Mouse (Mus musculus): ENCODE results near the gene Pla2g4d. TPM values are rescaled to one million over a fixed set of nuclear protein-coding genes. Genes with fewer than 3 reads are reported as not detected.

The Pla2g4d gene
- total RNA-seq (2015; ENCODE audit: low replicate concordance) (not detected in 2 replicates), total RNA-seq (2017; ENCODE audit: low replicate concordance) (not detected in 2 replicates)

DNA sequence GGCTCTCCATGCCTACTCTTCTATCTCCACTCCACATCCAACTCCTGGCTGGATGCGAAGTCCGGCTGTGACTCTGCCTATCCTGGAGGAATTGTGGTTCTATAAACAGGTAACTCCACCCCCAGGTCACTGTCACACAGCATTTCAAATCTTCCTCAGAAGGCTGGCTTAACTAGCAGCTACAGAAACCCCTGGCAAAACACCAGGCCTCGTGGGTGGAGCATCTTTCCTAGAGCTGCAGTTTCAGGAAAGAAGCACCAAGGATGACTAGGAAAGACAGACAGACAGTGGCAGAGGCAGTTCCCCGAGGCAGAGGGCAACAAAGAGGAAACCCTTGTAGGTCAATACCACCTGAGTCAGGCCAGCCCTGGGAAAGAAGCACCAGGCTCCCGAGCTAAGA lies at the start of gene Pla2g4d:
Pla2g4d (minus strand) TSS at position 203 of the 400 bp plus-strand sequence.
- ATAC-seq (replicated peaks; ENCODE audit: low FRiP score, poor library complexity, severe bottlenecking), result no peak

DNA sequence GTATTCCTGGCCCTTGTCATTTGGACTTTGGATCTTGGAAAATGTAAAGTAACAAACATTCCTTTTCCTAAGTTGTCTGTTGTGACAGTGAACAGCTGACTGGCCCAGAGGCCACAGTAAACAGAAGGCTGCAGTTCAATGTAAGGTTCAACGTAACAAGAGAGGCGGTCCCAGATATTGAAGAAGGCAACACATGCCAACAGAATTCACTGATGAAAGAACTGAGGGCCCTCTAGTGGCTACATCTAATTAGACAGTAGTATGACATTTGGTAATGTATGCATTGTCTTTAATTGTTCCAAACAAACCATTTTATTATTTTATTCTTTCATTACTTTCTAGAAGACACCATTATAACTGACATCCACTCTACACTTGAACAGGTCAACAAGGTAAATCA lies 48.9 kb upstream of the Pla2g4d start:
- ATAC-seq (replicated peaks; ENCODE audit: low FRiP score, poor library complexity, severe bottlenecking), result no peak

- ATAC-seq (replicated peaks; ENCODE audit: low FRiP score, poor library complexity, severe bottlenecking), result no peak
These were observed 42.6 kb upstream of the Pla2g4d start for GRCm38 (mm10) chr2:120331575-120331974.

DNA sequence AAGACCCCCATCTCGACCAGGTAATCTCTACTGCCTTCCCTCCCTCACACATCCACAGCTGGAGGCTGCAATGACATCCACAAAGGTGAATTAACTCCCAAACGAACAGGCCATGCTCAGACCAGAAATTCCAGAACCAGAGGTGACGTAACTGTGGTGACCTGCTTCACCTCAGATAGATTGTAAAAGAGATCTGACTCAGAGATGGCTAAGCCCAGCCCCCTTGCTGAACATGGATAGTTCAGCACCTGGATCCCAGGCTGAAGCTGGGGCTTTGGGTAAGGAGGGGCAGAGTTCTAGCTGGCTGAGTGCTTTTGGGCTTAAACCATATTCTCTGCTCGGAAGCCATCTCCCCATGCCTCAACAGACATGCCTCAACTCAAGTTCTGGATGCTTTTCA lies 26.1 kb upstream of the Pla2g4d start:
- no peak for ATAC-seq (replicated peaks; ENCODE audit: low FRiP score, poor library complexity, severe bottlenecking)

DNA sequence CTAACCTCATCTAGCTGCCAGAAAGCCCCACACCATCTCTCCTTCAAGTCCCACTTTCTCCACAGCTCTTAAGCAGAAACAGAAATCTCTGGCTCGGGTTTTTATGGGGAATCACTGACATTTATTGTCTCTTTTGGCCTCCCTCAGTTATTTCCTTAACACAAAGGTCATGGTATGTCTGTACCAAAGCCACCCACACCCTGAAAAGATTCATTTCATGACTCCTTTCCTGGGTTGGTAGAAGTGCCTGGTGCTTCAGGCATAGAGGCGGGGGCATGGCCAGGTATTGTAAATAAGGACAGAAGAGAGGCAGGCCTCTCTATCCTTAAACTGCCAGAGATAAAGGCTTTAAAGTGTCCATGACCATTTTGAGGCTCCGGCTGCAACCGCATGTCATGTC lies 25.5 kb upstream of the Pla2g4d start:
- no peak for ATAC-seq (replicated peaks; ENCODE audit: low FRiP score, poor library complexity, severe bottlenecking)

- no peak for ATAC-seq (replicated peaks; ENCODE audit: low FRiP score, poor library complexity, severe bottlenecking)
These were observed 25.0 kb upstream of the Pla2g4d start, which contains the start of gene Pla2g4f for GRCm38 (mm10) chr2:120313976-120314375. Gene Pla2g4f, minus strand, starts transcription at chr2:120314165.

GRCm38 (mm10) chr2:120312276-120312825 lies 23.4 kb upstream of the Pla2g4d start:
- no peak for ATAC-seq (replicated peaks; ENCODE audit: low FRiP score, poor library complexity, severe bottlenecking)

DNA sequence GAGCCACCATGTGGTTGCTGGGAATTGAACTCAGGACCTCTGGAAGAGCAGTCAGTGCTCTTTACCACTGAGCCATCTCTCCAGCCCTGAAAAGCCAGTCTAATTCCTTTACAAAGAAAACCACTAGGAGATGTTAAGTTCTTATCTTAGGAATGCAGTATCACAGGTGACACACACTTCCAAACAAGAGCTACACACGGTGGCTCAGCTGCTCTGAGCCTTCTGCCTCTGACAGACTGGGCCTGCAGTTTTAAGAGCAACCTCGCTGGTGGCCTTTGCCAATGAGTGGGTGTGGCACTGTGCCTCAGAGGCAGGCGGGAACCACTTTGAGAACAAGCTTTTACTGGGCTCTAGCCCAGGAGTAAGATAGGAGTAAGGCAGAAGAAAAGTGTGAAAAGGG lies 15.1 kb upstream of the Pla2g4d start:
- ATAC-seq (replicated peaks; ENCODE audit: low FRiP score, poor library complexity, severe bottlenecking), result no peak

DNA sequence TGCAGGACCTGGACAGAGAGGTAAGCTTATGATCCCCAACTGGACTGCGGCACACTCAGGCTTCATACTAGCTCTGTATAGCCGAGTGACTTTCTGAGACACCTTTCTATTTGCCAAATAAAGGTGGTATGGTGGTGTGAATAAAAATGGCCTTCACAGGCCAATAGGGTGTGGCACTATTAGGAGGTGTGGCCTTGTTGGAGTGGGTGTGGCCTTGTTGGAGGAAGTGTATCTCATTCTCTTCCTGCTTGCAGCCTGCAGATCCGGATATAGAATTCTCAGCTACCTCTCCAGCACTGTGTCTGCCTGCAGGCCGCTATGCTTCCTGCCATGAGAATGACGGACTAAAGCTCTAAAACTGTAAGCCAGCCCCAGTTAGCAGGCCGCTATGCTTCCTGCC lies 12.1 kb upstream of the Pla2g4d start:
- no peak for ATAC-seq (replicated peaks; ENCODE audit: low FRiP score, poor library complexity, severe bottlenecking)

GRCm38 (mm10) chr2:120299866-120300265 lies 10.9 kb upstream of the Pla2g4d start:
- ATAC-seq (replicated peaks; ENCODE audit: low FRiP score, poor library complexity, severe bottlenecking), result no peak

DNA sequence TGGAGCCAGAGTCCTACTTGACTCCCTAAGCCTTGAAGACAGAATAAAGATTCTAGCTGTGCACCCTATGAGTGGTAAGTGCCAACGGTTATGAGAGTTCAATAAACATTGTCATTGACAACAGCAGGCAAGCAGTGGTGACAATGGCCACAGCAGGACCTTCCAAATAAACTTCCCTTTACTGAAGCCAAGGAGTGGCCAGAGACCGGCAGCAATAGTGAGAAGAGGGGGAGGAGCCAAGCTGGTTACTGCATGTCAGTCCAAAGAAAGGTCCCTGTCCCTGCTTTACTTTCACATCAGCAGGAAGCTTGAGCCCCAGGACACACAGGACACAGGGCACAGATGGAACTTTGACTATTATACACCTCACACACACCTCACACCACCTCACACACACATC lies 7.2 kb upstream of the Pla2g4d start:
- ATAC-seq (replicated peaks; ENCODE audit: low FRiP score, poor library complexity, severe bottlenecking), result no peak

- ATAC-seq (replicated peaks; ENCODE audit: low FRiP score, poor library complexity, severe bottlenecking), result no peak
These were observed 2.6 kb upstream of the Pla2g4d start for GRCm38 (mm10) chr2:120291471-120292078.

DNA sequence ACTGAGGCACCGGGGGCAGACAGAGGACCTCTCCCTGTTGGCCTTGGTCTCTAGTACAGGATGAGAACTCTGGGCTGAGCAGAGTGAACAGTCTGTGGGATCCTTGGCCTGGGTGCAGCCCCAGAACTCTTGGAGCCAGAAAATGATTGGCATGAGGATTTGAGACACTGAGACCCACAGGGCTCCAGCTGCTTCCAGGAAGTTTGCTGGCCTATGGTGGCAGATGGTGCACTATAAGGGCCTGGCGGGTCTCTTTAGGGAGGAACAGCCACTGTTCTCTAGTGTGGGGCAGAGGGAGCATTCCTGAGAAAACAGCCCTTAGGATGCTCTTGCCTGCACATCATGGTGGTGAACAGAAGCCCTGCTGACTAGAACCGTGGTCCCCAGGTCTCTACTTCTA lies 596 bp downstream of the Pla2g4d start:
- no peak for ATAC-seq (replicated peaks; ENCODE audit: low FRiP score, poor library complexity, severe bottlenecking)

GRCm38 (mm10) chr2:120285639-120286038 lies 3.4 kb downstream of the Pla2g4d start:
- ATAC-seq (replicated peaks; ENCODE audit: low FRiP score, poor library complexity, severe bottlenecking), result no peak

DNA sequence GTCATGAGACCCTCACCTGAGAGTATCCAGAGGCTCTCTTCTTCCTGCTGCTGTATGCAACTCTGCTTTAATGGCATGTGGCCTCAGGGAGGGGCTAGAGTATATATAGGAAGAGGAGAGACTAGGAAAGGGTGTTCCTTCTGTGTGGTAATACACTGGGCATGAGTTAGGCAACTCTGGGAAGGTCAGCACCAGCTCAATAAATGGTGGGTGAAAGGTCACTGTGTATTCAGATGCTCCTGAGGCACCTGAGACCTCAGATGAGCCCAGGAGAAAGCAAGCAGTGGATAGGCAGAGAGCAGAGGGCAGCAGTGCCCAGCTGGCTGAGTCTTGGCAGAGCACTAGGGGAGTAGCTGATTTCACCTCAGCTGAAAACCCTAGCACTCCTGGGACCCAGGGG lies 4.3 kb downstream of the Pla2g4d start:
- ATAC-seq (replicated peaks; ENCODE audit: low FRiP score, poor library complexity, severe bottlenecking), result no peak

DNA sequence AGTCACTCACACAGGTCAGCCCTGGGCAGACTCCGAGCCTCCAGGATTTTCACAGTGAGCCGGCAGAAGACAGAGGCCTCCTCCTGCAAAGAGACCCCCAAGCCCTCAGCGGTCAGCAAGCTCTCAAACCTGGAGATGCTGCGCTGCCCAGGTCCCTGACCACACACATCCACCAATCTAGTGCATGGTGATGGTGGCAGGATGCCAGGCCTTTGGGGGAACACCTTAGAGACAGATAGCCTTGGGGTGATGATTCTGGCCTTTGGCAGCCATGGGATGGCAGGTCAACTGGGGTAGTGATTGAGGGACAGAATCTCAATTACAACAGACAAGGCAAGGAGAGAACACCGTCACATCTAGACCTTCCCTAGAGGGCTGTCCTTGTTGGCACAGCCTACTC lies 4.9 kb downstream of the Pla2g4d start:
- ATAC-seq (replicated peaks; ENCODE audit: low FRiP score, poor library complexity, severe bottlenecking), result no peak

- no peak for ATAC-seq (replicated peaks; ENCODE audit: low FRiP score, poor library complexity, severe bottlenecking)
These were observed 5.4 kb downstream of the Pla2g4d start for GRCm38 (mm10) chr2:120283550-120283949.

GRCm38 (mm10) chr2:120281221-120281620 lies 7.8 kb downstream of the Pla2g4d start:
- ATAC-seq (replicated peaks; ENCODE audit: low FRiP score, poor library complexity, severe bottlenecking), result no peak

DNA sequence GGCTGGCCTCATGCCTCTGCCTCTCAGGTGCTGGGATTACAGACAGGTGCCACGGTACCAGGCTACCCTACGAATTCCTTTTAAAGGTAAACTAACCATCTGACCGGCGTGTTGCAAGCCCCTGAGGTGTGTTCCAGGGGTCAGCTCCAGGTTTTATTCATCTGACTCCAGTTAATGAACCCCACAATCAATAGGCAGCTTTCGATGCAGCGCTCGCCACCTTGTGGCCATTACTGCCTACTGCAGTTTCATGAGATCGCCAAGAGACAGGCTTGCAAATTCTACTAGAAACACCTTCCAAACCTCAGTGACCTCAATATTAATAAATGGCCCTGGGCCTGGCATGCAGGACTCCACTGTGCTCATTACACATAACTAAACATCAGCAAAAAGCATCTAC lies 9.0 kb downstream of the Pla2g4d start:
- ATAC-seq (replicated peaks; ENCODE audit: low FRiP score, poor library complexity, severe bottlenecking), result peak; percentile 48; the same call in 1 of the 2 replicates

- no peak for ATAC-seq (replicated peaks; ENCODE audit: low FRiP score, poor library complexity, severe bottlenecking)
These were observed 12.0 kb downstream of the Pla2g4d start for GRCm38 (mm10) chr2:120276951-120277350.

DNA sequence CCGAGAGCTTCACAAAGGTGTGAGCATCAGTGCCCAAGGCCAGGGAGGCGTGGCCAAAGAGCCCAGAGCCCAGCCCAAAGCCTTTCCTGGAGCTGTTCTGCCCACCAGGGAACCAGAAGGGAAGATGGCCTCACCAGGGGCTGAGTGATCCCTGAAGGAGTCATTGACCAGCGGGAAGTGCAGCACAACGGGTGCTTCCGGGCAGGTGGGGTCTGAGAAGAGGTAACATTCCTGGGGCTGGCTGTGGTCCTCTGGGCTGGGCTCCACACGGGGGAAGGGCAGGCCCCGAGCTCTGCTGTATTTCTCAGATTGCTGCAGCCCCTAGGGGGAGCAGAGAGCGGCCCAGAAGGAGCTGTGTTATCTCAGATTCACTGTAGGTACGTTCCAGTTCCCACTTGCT lies 20.4 kb downstream of the Pla2g4d start:
- no peak for ATAC-seq (replicated peaks; ENCODE audit: low FRiP score, poor library complexity, severe bottlenecking)

- no peak for ATAC-seq (replicated peaks; ENCODE audit: low FRiP score, poor library complexity, severe bottlenecking)
These were observed 23.5 kb downstream of the Pla2g4d start for GRCm38 (mm10) chr2:120265523-120265922.

All from erythroblast, adult 5-6 weeks (primary cell).